12 mouse cellular contexts compared by ENCODE assay signal in the genomic region with DNA sequence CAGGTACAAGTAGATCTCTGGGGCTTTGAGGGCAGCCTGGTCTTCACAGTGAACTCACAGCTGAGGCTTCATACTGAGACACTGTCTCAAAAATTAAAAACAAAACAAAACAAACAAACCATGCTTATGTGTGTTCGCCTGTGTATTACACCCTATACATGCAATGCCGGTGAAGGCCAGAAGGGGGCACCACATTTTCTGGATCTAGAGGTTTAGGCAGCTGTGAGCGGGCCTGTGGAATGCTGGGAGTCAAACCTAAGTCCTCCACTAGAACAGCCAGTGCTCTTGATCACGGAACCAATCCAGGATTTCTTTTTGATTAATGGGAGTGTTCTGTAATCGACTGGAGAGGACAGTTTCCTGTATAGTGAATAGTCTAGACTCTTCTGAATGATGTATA. TPM values are rescaled to one million over a fixed set of nuclear protein-coding genes. Genes with fewer than 3 reads are reported as not detected.
DNase-seq lines count a peak whose midpoint lies in the region; ATAC-seq and TF ChIP-seq lines count a peak whose summit lies in the region.
"Had no signal": no experiment of that assay in that cellular context is flagged by ENCODE, and none has a peak within 500 bp of the region (broad histone marks: within the 10 kb centered on the region; RNA-seq: fewer than 3 reads in every experiment).

No protein-coding gene starts in this region.

- no peaks in the 10 kb centered on the region for H3K27me3 ChIP-seq in hindbrain, postnatal 0 days (ENCODE audit: insufficient read depth, low read length)
- no peaks in the 10 kb centered on the region for H3K27me3 ChIP-seq in hindbrain, embryonic 13.5 days
- no peaks in the 10 kb centered on the region for H3K27me3 ChIP-seq in liver, embryonic 14.5 days (ENCODE audit: control insufficient read depth, insufficient read depth, low read length)
- H3K27me3 ChIP-seq: hindbrain, embryonic 15.5 days had no signal

- no peaks in the 10 kb centered on the region for H3K36me3 ChIP-seq in hindbrain, postnatal 0 days (ENCODE audit: insufficient read depth, low read length)
- H3K36me3 ChIP-seq in hindbrain, embryonic 13.5 days = no peaks in the 10 kb centered on the region
- H3K36me3 ChIP-seq in liver, embryonic 14.5 days (replicated peaks; ENCODE audit: control insufficient read depth, insufficient read depth, low read depth) = no peaks in the 10 kb centered on the region
- H3K36me3 ChIP-seq: hindbrain, embryonic 15.5 days had no signal

- no peaks in the 10 kb centered on the region for H3K4me1 ChIP-seq in hindbrain, postnatal 0 days (ENCODE audit: insufficient read depth, low read length)
- 0 out of 2 replicates have a peak, but pooled peaks cover 3% of the 10 kb centered on the region for H3K4me1 ChIP-seq in hindbrain, embryonic 13.5 days (replicated peaks)
- peaks cover 0 to 7% of the 10 kb centered on the region in 2 experiments; a peak in 2 of 4 replicates for H3K4me1 ChIP-seq in liver, embryonic 14.5 days (replicated peaks; ENCODE audit: control insufficient read depth in 2 of 2, insufficient read depth in 2 of 2, low read length in 1 of 2)
- H3K4me1 ChIP-seq: hindbrain, embryonic 15.5 days had no signal

- no peak for ATAC-seq in hindbrain, postnatal 0 days
- ATAC-seq in hindbrain, embryonic 13.5 days (ENCODE audit: low FRiP score) = no peak
- ATAC-seq in liver, embryonic 14.5 days (ENCODE audit: insufficient read depth) = no peak

- WGBS in hindbrain, postnatal 0 days = 53% methylated on average over 5 of the region's 5 CpGs
- 57% methylated on average over 5 of the region's 5 CpGs for WGBS in hindbrain, embryonic 13.5 days
- 34% methylated on average over 5 of the region's 5 CpGs for WGBS in liver, embryonic 14.5 days (ENCODE audit: insufficient replicate concordance)

- H3K4me3 ChIP-seq in hindbrain, postnatal 0 days (ENCODE audit: low read length) = no peak overlapping the region
- H3K4me3 ChIP-seq in hindbrain, embryonic 13.5 days = no peak overlapping the region
- H3K4me3 ChIP-seq in liver, embryonic 14.5 days (ENCODE audit: insufficient read depth in 1 of 2, low read depth in 2 of 2, low read length in 2 of 2) = no peak overlapping the region
- H3K4me3 ChIP-seq: hindbrain, embryonic 15.5 days; megakaryocyte, embryonic 14.5 days had no signal

- no peak for DNase-seq in hindbrain, postnatal 0 days (ENCODE audit: low spot score)
- DNase-seq in 416B (ENCODE audit: low read depth) (peak; percentile 49), MEL-GATA-1-ER (ENCODE audit: extremely low read depth, low read depth) (peak; percentile 51)
- peak in 1 of 3 experiments; percentile 20 for DNase-seq in liver, embryonic 14.5 days (ENCODE audit: low read depth in 3 of 3, low spot score in 3 of 3)
- no peak for DNase-seq in right cerebral cortex, postnatal 14 days
- DNase-seq in adrenal gland, adult 18-20 months (ENCODE audit: low spot score in 2 of 2) = no peak
- no peak for DNase-seq in lung, postnatal 25 days (ENCODE audit: low spot score)
- DNase-seq: layer of hippocampus, postnatal 36 days; right cerebral cortex, postnatal 4 days had no signal

- no peaks in the 10 kb centered on the region for H3K9me3 ChIP-seq in hindbrain, postnatal 0 days (ENCODE audit: low read length)
- H3K9me3 ChIP-seq in hindbrain, embryonic 13.5 days = no peaks in the 10 kb centered on the region
- H3K9me3 ChIP-seq in liver, embryonic 14.5 days (ENCODE audit: control insufficient read depth, low read length) = no peaks in the 10 kb centered on the region
- H3K9me3 ChIP-seq: hindbrain, embryonic 15.5 days had no signal

- H3K9ac ChIP-seq in hindbrain, postnatal 0 days (replicated peaks; ENCODE audit: low read length) = no peak overlapping the region
- H3K9ac ChIP-seq in hindbrain, embryonic 13.5 days = no peak overlapping the region
- no peak overlapping the region for H3K9ac ChIP-seq in liver, embryonic 14.5 days (replicated peaks)
- H3K9ac ChIP-seq: hindbrain, embryonic 15.5 days had no signal

- TF ChIP-seq CTCF in hindbrain, postnatal 0 days (IDR thresholded peaks at IDR 0.05; ENCODE audit: low read depth) = peak; percentile 56
- peak; percentile 78 for TF ChIP-seq CTCF in liver, embryonic 14.5 days (IDR thresholded peaks at IDR 0.05; ENCODE audit: low read depth)

- no peak for TF ChIP-seq EP300 in liver, embryonic 14.5 days (IDR thresholded peaks at IDR 0.05; ENCODE audit: low read depth)

- H3K4me2 ChIP-seq in hindbrain, postnatal 0 days (ENCODE audit: low read depth, low read length) = no peak overlapping the region
- no peak overlapping the region for H3K4me2 ChIP-seq in hindbrain, embryonic 13.5 days
- H3K4me2 ChIP-seq in liver, embryonic 14.5 days (ENCODE audit: low read depth) = no peak overlapping the region
- H3K4me2 ChIP-seq: hindbrain, embryonic 15.5 days had no signal

- no peak overlapping the region for H3K27ac ChIP-seq in hindbrain, postnatal 0 days
- H3K27ac ChIP-seq in hindbrain, embryonic 13.5 days = no peak overlapping the region
- no peak overlapping the region for H3K27ac ChIP-seq in liver, embryonic 14.5 days
- H3K27ac ChIP-seq: hindbrain, embryonic 15.5 days had no signal

RNA-seq across cellular contexts. Expression of a gene that starts 11.6 kb away (rescaled TPM):
- total RNA-seq in hindbrain, postnatal 0 days (2014; rRNA removed) = 0.52 and 2.4 TPM in 2 replicates
- polyA plus RNA-seq in hindbrain, postnatal 0 days (2015; fragmentation: Nextera tagmentation; extraction: Ambion mirVana) = 0.09 and 0.34 TPM in 2 replicates
- polyA plus RNA-seq in hindbrain, embryonic 13.5 days (2015; fragmentation: Nextera tagmentation; extraction: Ambion mirVana) = 0.22 and 0.38 TPM in 2 replicates
- polyA plus RNA-seq in liver, embryonic 14.5 days (2012; rRNA removed) = 0.08 and 0.10 TPM in 2 replicates
- not detected in 2 replicates for polyA plus RNA-seq in liver, embryonic 14.5 days (2014; fragmentation: Nextera tagmentation; extraction: Ambion mirVana)
- under 1 TPM in 1 of 2 experiments, not detected in 1; 0.33 TPM for total RNA-seq in adrenal gland, adult 18-20 months (2021)

RNA-seq across cellular contexts. Expression of a gene that starts 11.7 kb away (rescaled TPM):
- total RNA-seq in hindbrain, postnatal 0 days (2014; rRNA removed) = 126 and 135 TPM in 2 replicates
- 449 and 470 TPM in 2 replicates for polyA plus RNA-seq in hindbrain, postnatal 0 days (2015; fragmentation: Nextera tagmentation; extraction: Ambion mirVana)
- polyA plus RNA-seq in hindbrain, embryonic 13.5 days (2015; fragmentation: Nextera tagmentation; extraction: Ambion mirVana) = 359 and 380 TPM in 2 replicates
- polyA plus RNA-seq in liver, embryonic 14.5 days (2012; rRNA removed) = 130 and 180 TPM in 2 replicates
- polyA plus RNA-seq in liver, embryonic 14.5 days (2014; fragmentation: Nextera tagmentation; extraction: Ambion mirVana) = 259 and 263 TPM in 2 replicates
- 100 to 1,000 TPM; 279 to 299 TPM for total RNA-seq in adrenal gland, adult 18-20 months (2021)

Comparison
In these comparisons a context has a peak if more than half of its experiments do, and no peak if none do; other contexts are left out.
1. DNase-seq: peak in 416B (single experiment) and MEL-GATA-1-ER (single experiment); none in hindbrain, postnatal 0 days (single experiment), right cerebral cortex, postnatal 14 days (single experiment), adrenal gland, adult 18-20 months (0 of 2) and lung, postnatal 25 days (single experiment).